Mouse (Mus musculus) C2C12 (cell line): ENCODE results near the gene Unc79.

ENCODE experiments used
- CTCF ChIP-seq: IDR thresholded peaks from one replicate; pipeline ENCODE4 v1.5.1; 2011; ENCODE audit not compliant: control insufficient read depth, insufficient read depth, insufficient read length
- MAX ChIP-seq: IDR thresholded peaks from one replicate; pipeline ENCODE4 v1.6.1; 2011; ENCODE audit warnings: mild to moderate bottlenecking, control low read depth

GRCm38 (mm10) chr12:102985401-102985800, 36.7 kb downstream of the Unc79 start:
- TF ChIP-seq MAX (no peak), CTCF (no peak)
